16 mouse cellular contexts compared by ENCODE assay signal in genomic region chr4:121020040-121020790, GRCm38 (mm10). TPM values are rescaled to one million over a fixed set of nuclear protein-coding genes. Genes with fewer than 3 reads are reported as not detected.
A peak's percentile ranks its signal among the peaks of the same experiment; 100 is the strongest.
DNase-seq lines count a peak whose midpoint lies in the region; ATAC-seq lines count a peak whose summit lies in the region.
"Had no signal": no experiment of that assay in that cellular context is flagged by ENCODE, and none has a peak within 500 bp of the region (broad histone marks: within the 10 kb centered on the region; RNA-seq: fewer than 3 reads in every experiment).

No protein-coding gene starts in this region.

- peak; percentile 56 for DNase-seq in adrenal gland, postnatal 25 days
- no peak for DNase-seq in adrenal gland, postnatal 10 days
- peak; percentile 71 to 72 for DNase-seq in left cerebral cortex, adult 18-20 months (ENCODE audit: low spot score in 2 of 2)
- DNase-seq in left cerebral cortex, postnatal 4 days: no peak
- DNase-seq in brain, adult 2 months (ENCODE audit: low read depth, low spot score): peak; percentile 89
- peak; percentile 57 to 62 for DNase-seq in right cerebral cortex, postnatal 36 days (ENCODE audit: low spot score in 2 of 2)
- no peak for DNase-seq in urinary bladder, adult 2 months (ENCODE audit: low spot score)
- DNase-seq: B cell, adult 2 months; cerebellum, adult 9-11 months; embryo, embryonic 11 days; heart, adult 18-20 months; lung, postnatal 36 days; thymus, adult 2 months had no signal

- ATAC-seq in inflammation-experienced regulatory T-cells, adult 6 months: no peak
- ATAC-seq: activated CD4-positive, CD25-positive, alpha-beta regulatory T cell, adult 4 months; intestine, postnatal 0 days had no signal

- intact Hi-C loops in left cerebral cortex, postnatal 4 days (cut with DNase I): no loop called here

RNA-seq across cellular contexts. Expression of gene Smap2, which starts 3.2 kb away (rescaled TPM):
- total RNA-seq in adrenal gland, postnatal 25 days (2021): 31.5 and 35.7 TPM in 2 replicates
- total RNA-seq in adrenal gland, postnatal 10 days (2021): 10 to 100 TPM; 34.1 to 34.4 TPM
- 100 to 1,000 TPM; 194 to 195 TPM for total RNA-seq in left cerebral cortex, adult 18-20 months (2021)
- 100 to 1,000 TPM; 124 to 128 TPM for total RNA-seq in left cerebral cortex, postnatal 4 days (2021)
- polyA plus RNA-seq in inflammation-experienced regulatory T-cells, adult 6 months (2017; shearing (Covaris generic)): 10 to 100 TPM; 39.3 to 42.2 (median 40.5) TPM
- polyA plus RNA-seq in urinary bladder, adult 2 months (2012; rRNA removed): 13.5 and 17.5 TPM in 2 replicates

RNA-seq across cellular contexts. Expression of gene Col9a2, which starts 19.0 kb away (rescaled TPM):
- total RNA-seq in adrenal gland, postnatal 25 days (2021): 0.46 and 0.71 TPM in 2 replicates
- total RNA-seq in adrenal gland, postnatal 10 days (2021): 1 to 10 TPM; 1.3 to 2.3 TPM
- total RNA-seq in left cerebral cortex, adult 18-20 months (2021): 1 to 10 TPM; 9.2 to 9.3 TPM
- 10 to 100 TPM; 11.0 to 12.1 TPM for total RNA-seq in left cerebral cortex, postnatal 4 days (2021)
- not detected for polyA plus RNA-seq in inflammation-experienced regulatory T-cells, adult 6 months (2017; shearing (Covaris generic))
- 0.17 and 0.21 TPM in 2 replicates for polyA plus RNA-seq in urinary bladder, adult 2 months (2012; rRNA removed)
- polyA plus RNA-seq: activated CD4-positive, CD25-positive, alpha-beta regulatory T cell, adult 4 months had no signal

Comparison
In these comparisons a context has a peak if more than half of its experiments do, and no peak if none do; other contexts are left out.
1. DNase-seq: peak in adrenal gland, postnatal 25 days (single experiment), left cerebral cortex, adult 18-20 months (2 of 2), brain, adult 2 months (single experiment) and right cerebral cortex, postnatal 36 days (2 of 2); none in adrenal gland, postnatal 10 days (single experiment), left cerebral cortex, postnatal 4 days (single experiment) and urinary bladder, adult 2 months (single experiment).